Mouse (Mus musculus) megakaryocyte-erythroid progenitor cell, adult 5-6 weeks (primary cell): ENCODE data around the gene Sgpp2. TPM values are rescaled to one million over a fixed set of nuclear protein-coding genes. Genes with fewer than 3 reads are reported as not detected.

Source experiments
- ATAC-seq: replicated peaks from 2 replicates; pipeline ENCODE4 v1.8.0; 2016; ENCODE audit warnings: mild to moderate bottlenecking, inconsistent platforms; ENCODE audit not compliant: severe bottlenecking, poor library complexity, low FRiP score, low TSS enrichment
- total RNA-seq, 2 experiments: library from RNA; stranded (forward) in 1 of 2; stranded (reverse) in 1 of 2; fragments of 200-1000, 215-1000 nt in 1 of 2; fragments of >200 nt in 1 of 2; fragmentation: Nextera tagmentation in 1 of 2; gene quantifications; 2 replicates each; pipeline ENCODE4 v1.2.3; 2014 to 2017

Gene Sgpp2
- total RNA-seq, 2 experiments from 2014 or later: not detected

DNA sequence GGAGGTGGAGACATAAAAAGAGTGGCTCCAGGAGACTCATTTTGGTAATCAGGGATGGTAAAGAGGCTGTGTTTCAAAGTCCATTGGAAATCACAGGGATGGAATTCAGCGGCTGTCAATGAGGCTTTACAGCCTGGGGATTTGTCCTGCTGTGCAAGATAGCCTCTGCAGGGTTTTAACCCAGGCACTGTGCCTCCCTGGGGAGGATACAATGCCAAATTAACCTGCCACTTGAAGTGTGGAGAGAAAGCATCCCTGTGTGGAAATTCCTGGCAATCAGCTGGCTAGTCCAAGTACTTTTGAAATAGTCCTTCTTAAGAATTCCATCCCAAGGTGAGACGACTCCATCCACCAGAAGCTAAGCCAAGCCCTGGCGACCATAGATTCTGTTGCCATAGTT lies 78.7 kb downstream of the Sgpp2 start:
- no peak for ATAC-seq

DNA sequence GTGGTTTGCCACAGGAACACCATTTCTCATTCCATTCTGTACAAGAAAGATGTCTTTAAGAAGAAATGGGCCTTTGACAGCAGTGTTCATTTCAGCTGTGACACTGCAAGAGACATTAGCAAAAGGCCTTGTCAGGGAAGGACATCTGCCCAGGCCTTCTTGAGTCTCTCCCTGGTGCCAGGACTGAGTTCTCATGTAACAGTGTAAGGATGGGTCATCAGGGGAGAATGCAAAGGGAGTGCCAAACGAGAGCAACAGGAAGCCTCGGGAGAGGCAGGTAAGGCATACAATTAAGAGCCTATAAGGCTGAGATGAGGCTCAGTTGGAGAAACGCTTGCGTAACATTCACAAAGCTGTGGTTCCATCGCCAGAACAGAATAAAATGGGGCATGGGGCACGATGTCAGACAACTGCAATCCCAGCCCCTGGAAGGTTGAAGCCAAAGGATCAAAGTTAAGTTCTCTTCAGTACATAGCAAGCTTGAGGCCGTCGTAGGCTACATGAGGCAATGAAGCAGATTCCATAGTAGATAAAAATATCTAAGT lies 85.1 kb downstream of the Sgpp2 start:
- ATAC-seq: no peak

DNA sequence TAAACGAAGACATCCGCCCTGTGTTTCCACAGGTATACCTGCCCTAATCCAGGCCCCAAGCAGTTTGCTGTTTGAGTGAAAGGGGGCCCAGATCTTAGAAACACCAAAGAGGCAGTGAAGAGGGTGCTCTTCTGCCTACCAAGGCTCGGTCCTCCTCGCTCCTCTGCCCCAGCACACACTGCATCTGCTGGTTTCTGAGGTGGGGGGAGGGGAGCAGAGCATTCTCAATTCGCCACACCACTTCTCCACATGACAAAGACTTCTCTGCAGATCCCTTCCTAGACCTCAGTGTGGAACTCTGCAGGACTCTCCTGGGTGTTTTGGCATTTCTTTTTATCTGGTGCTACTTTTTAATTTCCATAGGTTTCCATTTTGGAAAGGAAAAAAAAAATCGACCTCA lies 85.6 kb downstream of the Sgpp2 start:
- no peak for ATAC-seq

DNA sequence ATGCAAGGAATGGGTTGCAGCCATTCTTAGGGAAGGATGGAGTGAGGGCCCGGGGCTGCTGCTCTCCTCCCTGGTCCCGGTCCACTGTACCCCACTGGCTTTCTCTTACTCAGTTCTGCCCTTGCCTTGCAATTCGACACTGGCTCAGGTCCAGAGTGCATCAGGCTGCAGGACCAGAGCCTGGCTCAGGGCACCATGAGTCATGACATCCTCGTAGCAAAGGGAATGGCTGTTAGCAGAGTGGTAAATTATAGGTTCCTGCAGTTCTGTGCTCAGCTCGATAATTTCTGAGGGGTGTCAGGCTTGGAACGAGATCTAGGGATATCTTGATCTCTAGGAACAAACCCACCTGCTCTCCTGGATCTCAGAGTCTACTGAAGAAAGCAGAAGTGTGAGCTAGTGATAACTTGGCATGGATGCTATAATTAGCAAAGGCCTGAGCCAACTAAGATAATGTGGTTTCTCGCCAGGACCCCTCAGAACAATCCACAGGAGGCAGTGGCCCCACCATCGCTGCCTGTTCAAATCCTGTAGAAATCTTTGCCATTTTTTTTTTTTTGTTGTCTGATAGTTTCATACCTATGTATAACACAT lies 86.3 kb downstream of the Sgpp2 start:
- no peak for ATAC-seq

DNA sequence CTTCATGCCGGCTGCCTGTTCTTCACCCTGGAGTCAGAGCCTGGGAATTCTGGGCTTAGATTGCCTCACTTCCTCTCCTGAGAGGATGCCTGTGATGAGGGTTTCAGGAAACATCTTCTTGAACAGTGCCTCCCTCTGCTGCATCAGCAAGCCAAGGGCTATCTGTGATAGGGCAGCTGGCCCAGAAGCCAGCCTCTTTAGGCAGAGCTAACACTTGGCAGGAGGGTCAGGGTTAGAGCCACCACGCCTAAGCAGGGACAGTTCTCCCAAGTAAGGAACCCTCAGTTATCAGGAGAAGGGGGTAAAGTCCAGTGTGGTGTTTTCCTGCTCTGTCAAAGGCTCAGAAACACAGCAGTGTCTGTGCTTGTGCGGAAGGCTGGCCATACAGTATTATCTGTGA lies 89.6 kb downstream of the Sgpp2 start:
- ATAC-seq: no peak

DNA sequence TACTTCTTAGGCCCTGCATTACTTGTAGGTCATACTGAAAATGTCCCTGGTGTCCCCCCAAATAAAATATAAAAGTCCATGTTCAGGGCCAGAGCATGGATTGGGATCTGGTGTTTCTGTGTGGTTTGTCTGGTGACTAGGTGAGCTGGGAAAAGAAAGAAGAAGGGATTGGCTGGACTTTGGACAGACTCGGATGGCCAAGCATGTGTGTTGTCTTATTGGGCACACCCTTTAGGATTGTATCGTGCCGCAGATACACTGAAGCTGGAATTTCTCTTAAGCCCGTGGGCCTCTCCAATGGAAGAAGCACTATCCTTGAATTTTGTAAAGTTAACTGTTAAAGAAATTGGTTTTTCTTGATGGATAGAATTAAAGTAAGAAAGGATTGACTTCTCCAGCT lies 91.3 kb downstream of the Sgpp2 start:
- ATAC-seq: no peak

DNA sequence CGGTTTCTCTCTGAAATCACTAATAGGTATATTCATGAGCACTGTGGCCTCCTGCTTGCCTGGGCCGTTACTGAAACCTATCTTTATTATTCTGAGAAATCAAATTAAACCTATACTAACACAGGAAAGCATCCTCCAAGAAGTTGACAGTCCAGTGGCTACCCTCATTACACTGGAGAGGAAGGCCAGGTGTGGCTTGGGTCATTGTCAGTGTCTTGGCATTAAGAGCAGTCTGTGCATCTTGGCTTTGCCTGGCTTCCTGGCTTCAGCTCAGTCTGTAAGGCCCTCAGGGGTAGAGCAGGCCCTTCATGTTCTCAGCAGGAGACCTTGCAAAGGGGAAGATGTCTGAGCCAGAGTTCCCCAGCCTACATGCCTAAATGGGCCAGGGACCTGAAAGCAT lies 99.3 kb downstream of the Sgpp2 start:
- ATAC-seq: no peak

DNA sequence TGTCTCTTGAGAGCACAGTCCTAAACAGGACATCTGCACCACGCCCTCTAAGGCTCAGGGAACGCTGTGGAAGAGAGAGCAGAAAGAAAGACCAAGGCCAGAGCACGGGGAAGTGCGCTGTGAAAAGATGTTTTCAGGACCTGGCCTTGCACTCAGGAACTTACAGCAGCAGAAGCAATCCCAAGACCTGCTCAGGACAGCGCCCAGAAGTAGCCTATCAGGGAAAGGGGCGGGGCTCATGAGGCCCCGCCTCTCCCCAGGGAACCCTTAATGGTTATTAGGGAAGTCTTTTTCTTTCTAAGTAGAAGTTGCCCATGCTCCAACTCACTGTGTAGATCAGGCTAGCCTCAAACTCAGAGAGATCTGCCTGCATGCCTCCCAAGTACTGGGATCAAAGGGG lies 102.5 kb downstream of the Sgpp2 start:
- 0 out of 2 replicates have a peak, but pooled peaks have one; percentile 49 for ATAC-seq

DNA sequence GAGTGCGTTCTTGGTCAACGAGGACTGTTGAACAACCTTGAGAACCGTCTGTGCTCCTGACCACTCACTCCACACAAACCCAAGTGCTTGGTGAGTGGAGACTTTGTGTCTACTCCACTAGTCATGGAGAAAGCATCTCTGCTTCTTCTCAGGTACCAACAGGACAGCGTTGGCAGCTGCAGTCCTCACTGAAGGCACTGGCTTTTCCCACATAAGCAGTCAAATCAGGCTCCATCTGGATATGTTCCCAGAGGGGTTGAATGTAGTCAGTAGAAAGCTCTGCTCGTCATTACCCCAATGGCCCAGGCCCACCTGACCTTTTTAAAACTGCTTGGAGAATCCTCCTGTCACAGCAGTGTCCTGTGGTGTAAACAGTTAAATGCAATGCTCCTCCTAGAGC lies 104.3 kb downstream of the Sgpp2 start:
- no peak for ATAC-seq

DNA sequence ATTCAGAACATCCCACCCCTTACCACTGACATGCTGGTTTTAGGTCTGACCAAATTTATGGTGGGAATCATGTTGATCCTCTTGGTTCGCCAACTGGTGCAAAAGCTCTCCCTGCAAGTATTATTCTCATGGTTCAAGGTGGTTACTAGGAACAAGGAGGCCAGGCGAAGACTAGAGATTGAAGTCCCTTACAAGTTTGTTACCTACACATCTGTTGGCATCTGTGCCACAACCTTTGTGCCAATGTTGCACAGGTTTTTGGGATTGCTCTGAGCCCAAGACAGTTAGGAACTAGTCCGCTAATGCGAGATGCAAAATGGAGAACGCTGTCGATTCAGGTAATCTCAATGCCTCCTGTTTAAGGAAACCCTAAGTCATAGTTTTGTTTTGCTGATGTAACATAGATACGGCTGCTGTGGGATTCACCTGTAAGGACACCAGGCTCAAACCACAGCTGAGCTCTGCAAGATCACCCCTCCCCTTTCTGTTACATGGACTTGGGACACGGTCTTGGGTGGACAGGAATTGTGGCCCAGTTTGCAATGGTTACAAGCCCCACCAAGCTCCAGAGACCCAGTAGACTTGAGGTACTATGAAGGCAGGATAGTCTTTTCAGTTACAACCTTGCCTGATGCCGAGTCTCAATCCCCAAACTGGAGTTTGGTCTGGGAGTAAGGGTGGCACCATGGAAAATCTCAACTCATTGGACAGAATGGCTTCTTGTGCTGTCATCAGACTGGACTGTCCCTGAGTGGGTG lies 107.2 kb downstream of the Sgpp2 start:
- ATAC-seq: no peak

DNA sequence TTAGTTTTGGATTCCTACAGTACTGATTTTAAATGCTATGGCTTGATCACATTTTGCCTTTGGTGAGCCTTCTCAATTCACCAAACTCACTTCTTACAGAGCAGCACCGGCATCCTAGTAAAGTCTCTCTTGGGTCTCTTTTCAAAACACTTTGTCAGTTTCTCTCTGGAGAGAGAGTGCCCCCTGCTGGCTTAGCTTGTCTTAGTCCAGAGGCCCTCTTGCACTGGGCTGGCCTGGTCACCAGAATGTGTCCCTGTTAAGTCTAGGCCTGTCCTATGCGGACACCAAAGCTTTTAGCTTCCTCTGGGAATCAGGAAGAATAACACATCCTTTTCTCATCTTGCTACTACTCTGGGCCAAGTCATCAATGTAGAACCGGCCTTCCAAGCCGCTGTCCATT lies 109.4 kb downstream of the Sgpp2 start:
- ATAC-seq: no peak; the same call in 1 of the 2 replicates

DNA sequence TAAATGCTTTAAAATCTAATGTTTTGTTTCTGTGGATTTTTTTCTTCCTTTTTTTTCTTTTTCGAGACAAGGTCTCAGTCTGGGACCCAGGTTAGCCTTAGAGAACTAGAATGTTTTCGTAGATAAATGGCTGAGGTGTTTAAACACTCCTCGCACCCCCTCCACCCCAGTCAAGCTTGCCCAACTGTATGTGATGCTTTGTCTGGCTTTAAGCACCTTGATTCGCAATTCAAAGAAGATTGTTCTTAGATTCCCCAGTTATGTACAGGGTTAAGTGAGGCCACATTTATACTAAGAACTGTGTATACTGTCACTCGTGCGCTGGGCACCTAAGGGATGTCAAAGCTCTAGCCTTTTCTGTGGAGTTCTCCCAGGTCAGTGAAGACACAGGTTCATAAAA lies 110.1 kb downstream of the Sgpp2 start:
- ATAC-seq: no peak

DNA sequence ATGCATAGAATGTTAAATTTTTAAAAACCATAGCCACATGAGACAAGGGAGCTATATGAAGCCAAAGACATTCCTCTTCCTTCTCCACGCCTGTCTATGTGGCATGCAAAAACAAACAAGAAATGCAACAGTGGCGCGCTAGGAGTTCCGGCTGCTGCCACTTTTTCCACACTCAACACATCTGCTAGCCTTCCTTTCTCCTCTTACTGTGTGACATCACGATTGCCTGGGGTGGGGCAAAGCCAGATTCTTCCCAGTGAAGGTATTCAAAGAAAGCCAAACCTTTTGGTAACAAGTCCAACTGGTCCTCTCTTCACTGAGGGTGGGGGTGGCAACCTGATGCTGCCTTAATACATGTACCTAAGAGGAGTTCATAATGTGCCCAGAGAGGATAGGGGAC lies 111.6 kb downstream of the Sgpp2 start:
- ATAC-seq: no peak

DNA sequence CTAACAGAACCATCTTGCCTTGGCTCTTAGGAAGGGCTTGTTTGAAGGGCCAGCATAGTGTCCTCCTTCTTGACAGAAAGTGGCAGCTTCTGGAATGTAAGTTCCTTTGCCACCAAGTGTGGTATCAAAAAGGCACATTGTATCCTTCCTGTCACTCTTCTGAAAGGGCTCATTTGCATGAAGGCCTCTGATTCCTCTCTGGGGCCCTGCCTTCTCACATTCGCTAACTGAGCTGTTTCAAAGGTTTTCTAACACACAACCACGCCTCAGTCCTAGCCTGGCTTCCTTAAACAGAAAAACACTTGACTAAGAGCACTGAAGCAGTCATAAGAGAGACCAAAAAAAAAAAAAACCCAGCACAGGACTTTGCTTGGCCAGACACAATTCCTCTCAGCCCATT lies 112.4 kb downstream of the Sgpp2 start:
- no peak for ATAC-seq

DNA sequence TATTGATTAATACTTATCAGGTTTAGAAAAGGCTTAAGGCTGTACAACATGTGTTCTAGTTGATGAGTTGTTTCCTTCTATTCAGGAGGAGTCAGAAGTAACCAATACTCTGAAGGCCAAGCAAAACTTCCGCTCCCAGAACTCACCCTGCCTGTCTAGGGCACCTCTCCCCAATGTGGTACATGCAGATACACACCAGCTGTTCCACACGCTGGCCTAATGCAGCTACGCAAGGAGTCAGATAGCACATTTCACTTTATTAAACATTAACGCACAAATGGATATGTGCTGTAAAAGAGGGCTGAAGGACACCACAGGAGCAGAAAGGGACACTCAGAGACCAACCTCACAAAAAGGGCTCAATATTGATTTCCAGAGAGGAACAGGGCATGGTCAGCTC lies 114.7 kb downstream of the Sgpp2 start:
- ATAC-seq: no peak

DNA sequence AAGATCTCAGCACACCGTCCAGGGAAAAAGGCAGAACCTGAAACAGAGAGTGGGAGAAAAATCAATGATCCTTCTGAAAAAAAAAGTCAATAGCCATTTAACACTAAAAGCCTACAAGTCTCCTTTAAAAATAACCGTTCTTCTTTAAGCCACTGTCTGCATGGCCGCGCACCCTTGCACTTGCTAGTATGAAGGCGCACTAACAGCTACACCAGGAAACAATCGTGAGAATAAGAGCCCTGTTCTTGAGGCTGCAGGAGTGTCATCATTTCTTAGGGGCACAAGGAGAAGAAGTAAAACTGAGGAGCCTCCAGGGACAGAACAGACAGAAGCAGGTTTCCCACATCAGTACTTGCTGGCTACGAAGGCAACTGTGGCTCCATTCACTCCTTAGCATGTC lies 115.2 kb downstream of the Sgpp2 start:
- ATAC-seq: no peak

DNA sequence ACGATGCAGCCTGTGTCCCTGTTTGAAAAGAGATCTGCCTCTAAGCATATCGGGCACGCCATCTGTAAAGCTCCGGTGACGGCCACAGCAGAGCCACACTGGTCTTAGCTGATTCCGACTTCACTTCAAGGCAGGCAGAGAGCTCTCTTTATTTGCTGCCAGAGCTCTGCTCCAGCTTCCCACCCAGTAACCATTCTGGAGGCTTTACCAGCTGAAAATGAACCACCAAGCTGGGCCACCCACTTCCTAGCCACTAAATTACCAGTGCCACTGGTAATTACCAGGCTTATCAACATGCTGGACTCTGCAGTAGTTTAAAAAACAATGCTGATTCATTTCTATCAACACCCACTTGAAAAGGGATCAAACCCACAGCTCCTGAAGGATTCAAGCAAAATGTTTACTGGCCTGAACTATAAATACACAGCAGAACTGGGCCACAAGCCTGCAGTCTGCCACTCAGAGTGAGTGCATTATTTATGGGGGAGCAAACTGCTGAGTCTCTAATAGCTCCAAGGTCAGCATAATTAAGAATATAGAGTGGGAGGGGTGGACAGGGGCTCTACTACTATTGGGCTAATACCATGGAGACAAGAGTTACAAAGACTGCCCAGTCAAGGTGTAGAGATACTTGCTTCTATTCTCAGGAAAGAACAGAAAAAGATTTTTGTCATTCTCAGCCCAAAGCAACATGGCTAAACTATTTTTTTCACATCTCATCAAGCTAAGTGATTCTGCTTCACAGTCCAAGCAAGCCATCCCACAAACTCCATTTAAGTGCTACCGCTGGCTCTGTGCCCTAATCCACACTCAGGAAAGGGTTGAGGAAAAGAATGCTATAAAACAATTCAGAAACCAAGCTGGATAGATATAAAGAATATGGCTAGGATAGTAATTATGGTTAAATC lies 115.9 kb downstream of the Sgpp2 start:
- no peak for ATAC-seq

DNA sequence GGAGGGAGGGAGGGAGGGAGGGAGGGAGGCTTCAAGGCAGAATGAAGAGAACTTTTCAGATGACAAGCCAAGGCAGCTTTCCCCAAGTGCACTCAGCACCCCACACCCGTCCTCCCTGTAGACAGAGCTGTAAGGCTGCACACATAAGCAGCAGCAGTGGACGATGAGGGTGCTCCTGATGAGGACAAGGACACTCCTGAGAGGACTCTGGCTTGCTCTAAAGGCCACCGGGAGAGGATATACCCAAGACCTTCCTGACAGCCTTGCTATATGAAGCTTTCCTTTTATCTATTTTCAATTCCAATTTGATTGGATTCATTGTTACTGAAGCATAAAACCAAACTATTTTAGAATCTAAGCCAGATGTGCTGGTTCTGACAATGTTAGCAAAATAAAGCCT lies 116.7 kb downstream of the Sgpp2 start:
- ATAC-seq: no peak

DNA sequence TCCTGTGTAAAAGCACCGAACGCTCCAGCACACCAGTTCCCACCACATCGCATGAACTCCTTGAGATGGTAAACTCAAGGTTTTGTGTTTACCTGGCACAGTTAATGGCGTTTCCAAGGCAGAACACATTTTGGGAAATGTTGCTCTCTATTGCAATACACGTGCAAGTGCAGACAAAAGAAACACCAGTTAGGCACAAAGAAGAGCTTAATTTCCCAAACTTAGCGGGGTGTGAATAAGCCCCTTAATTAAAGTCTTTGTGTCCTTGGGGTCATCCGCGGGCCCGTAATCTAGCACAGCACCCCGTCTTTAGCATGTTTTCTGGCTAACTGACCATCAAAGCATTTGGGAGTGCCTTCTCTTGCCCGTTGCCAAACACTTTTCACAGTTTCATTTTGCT lies 118.7 kb downstream of the Sgpp2 start:
- no peak for ATAC-seq

DNA sequence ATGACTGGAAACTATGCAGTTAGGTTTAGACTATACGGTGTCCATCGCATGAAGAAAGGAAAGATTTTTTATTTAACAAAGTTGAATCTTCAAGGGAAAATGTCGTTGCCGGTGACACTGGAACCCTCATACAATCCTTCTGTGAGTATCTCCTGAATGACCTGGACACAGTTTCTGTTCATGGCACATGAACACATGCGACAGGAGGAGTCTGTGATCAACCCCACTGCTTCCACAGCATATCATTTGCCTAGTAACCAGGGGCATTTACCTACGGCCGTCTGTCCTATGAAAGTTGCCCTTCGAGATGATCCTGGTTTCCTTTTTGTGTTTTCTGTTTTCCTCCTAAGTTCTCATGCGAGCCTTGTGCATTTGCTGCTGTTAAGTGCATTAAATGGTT lies 123.3 kb downstream of the Sgpp2 start:
- ATAC-seq: no peak
